Mouse (Mus musculus) hindlimb bud, embryonic 11.5 days (tissue): ENCODE data around the gene Mical2.

Source experiments
- DNase-seq: peaks from one replicate; pipeline ENCODE4 v3.0.0-alpha.2; 2012; ENCODE audit warnings: low read depth, low spot score; ENCODE audit errors: extremely low spot score

Gene Mical2

GRCm38 (mm10) chr7:112449954-112450700, 224.5 kb downstream of the Mical2 start:
- no peak for DNase-seq

GRCm38 (mm10) chr7:112452471-112452870, 226.8 kb downstream of the Mical2 start:
- no peak for DNase-seq

GRCm38 (mm10) chr7:112453805-112454214, 228.2 kb downstream of the Mical2 start:
- no peak for DNase-seq

GRCm38 (mm10) chr7:112454380-112454779, 228.7 kb downstream of the Mical2 start:
- no peak for DNase-seq

DNA sequence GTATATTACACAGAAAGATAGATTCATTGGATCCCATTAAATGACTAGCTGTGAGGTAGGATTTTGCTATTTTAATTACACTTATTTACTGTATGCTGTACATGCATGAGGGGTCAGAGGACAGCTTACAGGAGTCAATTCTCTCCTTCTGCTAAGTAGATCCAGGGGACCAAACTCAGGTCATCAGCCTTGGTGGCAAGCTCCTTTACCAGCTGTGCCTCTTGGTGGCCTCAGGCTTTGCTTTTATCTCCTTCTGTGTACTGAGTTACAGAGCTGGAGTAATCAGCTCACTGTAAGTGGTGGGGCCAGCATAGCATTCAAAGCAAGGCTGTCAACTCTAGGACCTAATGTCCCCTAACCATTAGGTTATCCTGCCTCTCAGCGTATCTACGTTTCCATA, 229.3 kb downstream of the Mical2 start:
- no peak for DNase-seq

DNA sequence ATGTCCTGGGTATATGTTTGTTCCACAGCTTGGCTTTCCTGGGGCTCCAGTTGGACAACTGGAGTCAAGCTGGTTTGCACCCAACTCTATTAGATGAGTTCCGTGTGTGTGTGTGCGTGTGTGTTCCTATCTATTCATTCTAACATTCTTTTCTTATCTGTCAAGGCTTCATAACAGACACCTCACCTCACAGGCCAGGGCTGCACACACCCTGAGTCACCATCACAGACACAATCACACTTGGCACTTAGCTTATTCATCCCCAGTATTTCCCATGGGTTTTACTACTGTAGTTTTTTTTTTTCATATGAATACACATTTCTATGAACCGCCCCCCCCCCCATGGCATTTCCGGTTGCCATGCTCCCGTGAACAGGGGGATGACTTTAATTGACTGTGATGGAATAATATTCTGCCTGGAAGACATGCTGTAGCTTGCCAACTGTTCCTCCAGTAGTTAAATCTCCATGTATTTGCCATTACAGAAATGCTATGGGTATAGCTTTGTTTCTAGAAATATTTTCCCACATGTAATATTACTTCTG, 230.0 kb downstream of the Mical2 start:
- no peak for DNase-seq

GRCm38 (mm10) chr7:112457373-112457772, 231.7 kb downstream of the Mical2 start:
- DNase-seq = no peak

- no peak for DNase-seq
Measured at GRCm38 (mm10) chr7:112457920-112458319, 232.3 kb downstream of the Mical2 start.

DNA sequence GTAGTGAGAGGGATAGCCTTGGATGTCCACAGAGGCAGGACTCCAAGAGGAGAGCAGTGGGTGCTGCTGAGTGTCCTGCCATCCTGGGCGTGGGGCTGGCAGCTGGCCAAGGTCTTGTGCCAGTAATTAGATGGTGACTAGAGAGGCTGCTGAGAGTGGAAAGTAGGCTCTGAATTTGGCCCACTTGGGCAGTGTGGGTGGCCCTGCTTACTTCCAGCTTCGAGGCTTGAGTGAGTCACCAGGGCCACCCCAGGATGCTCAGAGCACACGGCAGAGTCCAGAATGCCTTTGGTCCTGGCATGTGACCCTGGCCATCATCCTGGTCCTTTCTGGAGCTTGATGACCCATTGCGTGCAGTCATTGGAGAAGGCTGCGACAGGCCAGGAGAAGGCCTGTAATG, 232.8 kb downstream of the Mical2 start:
- DNase-seq = no peak
